Mouse (Mus musculus) heart, postnatal 14 days (tissue): ENCODE data around the gene Tdpoz1. TPM values are rescaled to one million over a fixed set of nuclear protein-coding genes. Genes with fewer than 3 reads are reported as not detected.
"Not testable (repeated sequence)": the region's sequence is repeated elsewhere in the genome, so short reads cannot be mapped to it uniquely, and the experiment has no call there.

Experiments used
- DNase-seq, 2 experiments: peaks; one replicate each; pipeline ENCODE4 v3.0.0; 2021 to 2022
- intact Hi-C: fragments of 180-260 bp; cut with DNase I; formaldehyde crosslinking; loops from one replicate; pipeline ENCODE4 v1.15.1; 2025
- long read RNA-seq, 2 experiments: library from polyadenylated mRNA; stranded (forward); transcript quantifications; one replicate each; pipeline ENCODE4 v2.0.0; 2021
- total RNA-seq, 2 experiments: library from RNA; stranded (reverse); gene quantifications; 2 replicates each; pipeline ENCODE4 v1.2.3; 2021

The Tdpoz1 gene
- not detected for total RNA-seq
- long read RNA-seq, experiment 1: 0 reads
- long read RNA-seq, experiment 2: 0 reads

GRCm38 (mm10) chr3:93676210-93676609, at the start of gene Tdpoz1:
Gene Tdpoz1, minus strand, starts transcription at chr3:93676310.
- DNase-seq, intact Hi-C loops: not testable (repeated sequence)

- DNase-seq, intact Hi-C loops: not testable (repeated sequence)
Measured at GRCm38 (mm10) chr3:93708969-93709637, 33.0 kb upstream of the Tdpoz1 start.

DNA sequence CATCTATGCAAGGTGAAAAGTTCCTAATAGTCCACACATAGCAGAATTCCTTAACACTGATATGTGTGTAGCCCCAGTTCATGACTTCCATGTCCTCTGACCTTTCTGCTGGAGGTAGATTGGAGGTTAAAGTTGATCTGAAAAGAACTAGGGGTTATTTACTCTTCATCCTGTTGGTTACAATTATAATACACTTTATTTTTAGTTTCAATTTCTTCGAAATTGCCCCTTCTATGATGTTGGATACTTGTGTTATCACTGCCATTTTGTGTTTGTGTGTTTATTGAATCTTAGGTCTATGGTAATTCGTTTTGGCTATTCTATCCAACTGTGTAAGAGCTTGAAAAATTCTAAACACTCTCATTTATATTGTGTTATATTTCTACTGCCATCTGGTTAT, 16.9 kb upstream of the Tdpoz1 start, which contains the start of gene Gm37596:
TSS of gene Gm37596 (minus strand) at position 101 of the 400 bp plus-strand sequence.
- intact Hi-C loops, DNase-seq: not testable (repeated sequence)

DNA sequence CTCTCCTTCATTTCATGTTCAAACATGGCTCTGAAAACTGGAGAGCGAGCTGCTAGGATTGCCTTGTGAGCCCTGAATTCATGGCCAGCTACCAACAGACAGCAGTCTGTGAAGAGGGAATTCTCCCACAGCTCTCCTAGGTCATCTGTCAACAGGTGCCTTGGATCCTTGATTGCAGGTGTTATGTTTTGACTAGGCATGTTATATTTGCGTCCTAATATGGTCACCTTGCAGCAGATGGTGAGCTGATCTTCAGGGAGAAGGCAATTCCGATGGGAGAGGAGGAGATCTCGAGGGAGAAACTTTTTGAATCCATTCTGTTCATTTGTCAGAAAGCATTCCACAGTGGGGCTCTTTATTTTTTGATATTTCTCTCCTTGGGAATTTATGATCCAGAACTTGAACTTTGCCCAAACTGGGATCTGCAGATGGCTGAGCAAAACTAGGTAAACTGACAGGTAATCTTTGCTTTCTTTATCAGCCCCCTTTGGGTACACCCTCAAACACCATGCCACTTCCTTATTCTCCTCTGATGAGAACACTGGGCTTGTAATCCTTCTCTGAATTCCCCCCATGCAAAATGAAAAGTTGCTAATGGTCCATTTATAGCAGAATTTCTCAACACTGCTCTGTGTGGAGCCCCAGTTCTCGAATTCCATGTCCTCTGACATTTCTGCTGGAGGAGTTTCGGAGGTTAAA, 5.2 kb downstream of the Tdpoz1 start:
- intact Hi-C loops, DNase-seq: not testable (repeated sequence)

GRCm38 (mm10) chr3:93654260-93654659, 21.9 kb downstream of the Tdpoz1 start:
- DNase-seq: no peak
- intact Hi-C loops: no loop called here

GRCm38 (mm10) chr3:93652586-93652985, 23.5 kb downstream of the Tdpoz1 start, which contains the start of gene Tdpoz2:
Gene Tdpoz2, minus strand, starts transcription at chr3:93652686.
- no peak for DNase-seq
- intact Hi-C loops: no loop called here

DNA sequence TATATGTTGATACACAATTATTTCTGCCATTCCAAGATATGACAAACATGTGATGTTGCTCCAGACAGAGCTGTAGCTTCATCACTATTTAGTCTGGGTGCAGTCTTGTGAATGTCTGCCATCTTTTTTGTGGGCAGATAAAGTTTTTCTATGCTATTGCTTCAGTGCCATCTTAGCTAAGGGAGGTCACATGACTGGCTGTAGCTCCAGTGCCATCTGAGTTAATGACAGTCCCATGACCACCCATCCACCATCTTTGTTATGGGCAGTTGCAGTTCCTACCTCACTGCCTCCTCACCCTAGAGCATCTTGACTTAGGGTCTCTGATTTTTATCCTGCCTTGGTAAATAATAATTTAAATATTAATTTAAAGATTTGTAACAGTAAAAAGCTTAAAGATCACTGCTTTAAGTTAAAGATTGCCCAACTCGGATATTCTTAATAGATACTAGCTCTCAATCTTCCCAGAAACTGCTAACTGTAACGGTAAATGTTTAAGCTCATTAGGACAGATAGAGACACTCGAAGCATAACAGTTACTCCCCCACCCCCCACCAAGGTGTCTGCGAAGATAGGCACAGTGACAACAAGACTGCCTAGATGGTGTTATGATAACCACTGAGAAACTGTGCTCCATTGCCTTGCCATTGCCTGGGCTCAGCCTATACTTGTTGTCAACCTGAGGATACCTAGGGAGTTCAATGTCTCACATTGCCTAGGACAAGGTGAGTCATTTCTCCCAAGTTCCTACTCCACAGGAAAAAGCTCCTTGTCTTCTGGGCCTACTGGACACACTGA, 45.0 kb downstream of the Tdpoz1 start:
- intact Hi-C loops, DNase-seq: not testable (repeated sequence)

Other genes starting within 250 kb of the Tdpoz1 start
- under 1 TPM; 0.05 to 0.07 TPM for gene Tchh, start 234.0 kb downstream of the Tdpoz1 start, total RNA-seq
- not detected for gene Tchhl1, start 207.6 kb downstream of the Tdpoz1 start, total RNA-seq
- 100 to 1,000 TPM; 111 to 124 TPM for gene S100a11, start 155.8 kb downstream of the Tdpoz1 start, total RNA-seq
- gene S100a10, start 121.2 kb downstream of the Tdpoz1 start, total RNA-seq: 100 to 1,000 TPM; 129 to 145 TPM
- gene Tdpoz2, start 23.6 kb downstream of the Tdpoz1 start, total RNA-seq: not detected
- not detected for gene Gm37596, start 16.8 kb upstream of the Tdpoz1 start, total RNA-seq
- not detected for gene Gm5773, start 96.7 kb upstream of the Tdpoz1 start, total RNA-seq
- not detected for gene Tdpoz4, start 120.1 kb upstream of the Tdpoz1 start, total RNA-seq
- gene Tdpoz3, start 149.7 kb upstream of the Tdpoz1 start, total RNA-seq: not detected